Mouse (Mus musculus) kidney, adult 18-20 months (tissue): ENCODE data around the gene Ankrd60.
A peak's percentile ranks its signal among the peaks of the same experiment; 100 is the strongest.

ENCODE experiments used
- DNase-seq: peaks from one replicate; pipeline ENCODE4 v3.0.0; 2021

The Ankrd60 gene

DNA sequence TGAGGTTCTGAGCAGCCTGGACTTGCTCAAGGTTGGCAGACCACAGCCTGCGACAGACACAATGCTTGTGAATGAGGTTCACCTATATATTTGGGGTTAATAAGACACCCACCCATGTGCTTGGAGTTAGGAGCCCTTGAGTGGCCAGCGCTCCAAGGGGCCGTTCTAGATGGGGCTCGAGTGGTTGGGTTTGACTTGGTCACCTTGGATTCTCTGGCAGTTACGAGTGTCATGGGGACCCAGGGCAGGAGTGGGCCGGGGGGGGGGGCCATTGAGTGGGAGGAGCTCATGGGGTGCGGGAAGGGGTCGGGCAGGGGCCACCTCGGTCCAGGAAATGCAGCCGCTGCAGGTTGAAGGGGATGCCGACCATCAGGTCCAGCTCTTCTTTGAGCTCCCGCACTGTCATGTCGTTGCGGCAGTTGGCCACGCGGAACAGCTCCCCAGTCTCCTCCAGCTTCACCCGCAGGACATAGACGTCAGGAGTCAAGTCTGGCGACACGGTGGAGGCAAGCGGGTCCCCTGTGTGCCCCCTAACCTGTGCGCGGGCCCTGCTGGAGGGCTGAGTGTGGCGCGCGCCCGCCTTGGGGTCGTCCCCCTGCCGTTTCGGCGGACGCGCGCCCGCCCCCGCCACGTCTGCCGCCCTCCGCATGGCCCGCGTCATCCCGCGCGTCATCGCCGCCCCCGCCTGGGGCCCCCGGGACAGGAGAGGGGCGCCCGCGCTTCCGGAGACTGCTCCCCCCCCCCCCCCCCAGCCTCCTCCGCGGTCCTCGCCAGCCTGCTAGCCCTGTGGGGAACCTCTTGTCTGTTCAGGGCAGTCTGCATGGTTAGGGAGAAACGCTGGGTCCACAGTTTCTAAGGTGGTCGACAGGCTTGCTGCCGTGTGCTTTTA, at the start of gene Ankrd60:
Gene Ankrd60, minus strand, starts transcription at position 697 of the 889 bp plus-strand sequence.
- no peak for DNase-seq

DNA sequence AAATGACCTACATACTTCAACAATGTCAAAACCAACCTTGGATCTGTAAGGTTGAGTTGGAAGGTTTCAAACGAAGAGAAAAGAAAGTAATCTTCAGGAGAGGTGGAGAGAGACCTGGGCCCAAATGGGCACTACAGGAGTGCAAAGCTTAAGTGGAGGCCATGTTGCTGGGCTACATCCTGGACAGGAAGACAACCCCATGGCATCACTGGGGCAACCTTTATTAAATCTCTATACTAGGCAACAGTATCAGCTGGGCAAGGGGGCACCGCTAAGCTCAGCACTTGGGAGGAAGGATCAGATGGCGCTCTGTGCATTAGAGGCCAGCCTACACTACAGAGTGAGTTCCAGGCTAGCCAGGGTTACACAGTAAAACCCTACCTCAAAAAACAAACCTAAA, 47.6 kb upstream of the Ankrd60 start:
- no peak for DNase-seq

DNA sequence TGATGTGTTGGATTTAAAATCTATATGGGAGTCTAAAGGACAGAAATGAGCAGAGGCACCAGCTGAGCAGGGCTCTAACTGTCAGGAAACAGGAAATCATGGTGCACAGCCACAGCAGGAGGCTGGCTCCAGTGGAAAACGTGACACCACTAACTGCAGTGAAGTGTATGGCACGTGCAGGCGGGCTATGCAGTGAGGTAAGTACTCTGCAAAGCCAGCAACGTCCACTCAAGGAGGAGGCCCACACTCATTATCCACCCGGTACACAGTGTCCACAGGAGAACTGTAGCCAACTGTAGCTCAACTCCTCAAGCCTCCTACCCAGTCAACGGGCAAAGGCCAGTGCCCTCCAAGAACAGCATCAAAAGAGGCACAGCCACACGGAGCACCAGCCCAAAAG, 46.5 kb upstream of the Ankrd60 start:
- no peak for DNase-seq

DNA sequence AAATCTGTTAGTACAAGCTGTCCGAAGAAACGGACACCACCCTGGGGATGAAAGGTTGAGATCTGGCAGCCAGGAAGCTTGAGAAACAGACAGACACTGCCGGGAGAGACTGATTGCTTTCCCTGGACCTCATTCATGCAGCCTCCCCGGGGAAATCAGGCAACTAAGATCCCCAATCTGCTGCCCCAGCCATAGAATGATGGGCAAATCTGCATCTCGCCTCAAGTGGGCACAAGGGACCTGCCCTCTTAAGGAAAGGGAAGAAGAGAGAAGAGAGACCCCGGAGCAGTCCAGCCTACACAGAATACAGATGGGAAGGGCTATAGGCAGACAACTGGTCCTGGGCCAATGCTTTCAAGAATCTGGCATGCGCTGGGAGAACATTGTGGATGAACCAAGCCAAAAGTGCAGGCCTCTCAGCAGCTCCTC, 44.0 kb upstream of the Ankrd60 start:
- DNase-seq, result no peak

DNA sequence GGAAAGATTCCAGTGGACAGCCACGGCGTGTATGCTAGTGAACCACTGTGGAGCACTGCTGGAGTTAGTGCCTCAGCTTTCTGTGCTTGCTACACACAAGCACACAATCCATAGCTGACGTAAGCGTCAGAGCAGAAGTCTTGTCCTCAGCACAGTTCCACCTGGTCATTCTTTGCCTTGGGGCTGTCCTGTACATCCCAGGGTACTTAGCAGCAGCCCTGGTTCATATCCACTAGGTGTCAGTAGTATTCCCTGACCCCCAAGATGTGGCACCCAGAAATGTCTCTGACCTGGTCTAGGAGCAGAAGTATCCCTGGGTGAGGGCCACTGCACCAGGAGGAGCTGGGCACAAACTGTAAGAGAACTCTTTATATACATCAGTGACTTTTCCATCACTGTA, 42.5 kb upstream of the Ankrd60 start:
- no peak for DNase-seq

DNA sequence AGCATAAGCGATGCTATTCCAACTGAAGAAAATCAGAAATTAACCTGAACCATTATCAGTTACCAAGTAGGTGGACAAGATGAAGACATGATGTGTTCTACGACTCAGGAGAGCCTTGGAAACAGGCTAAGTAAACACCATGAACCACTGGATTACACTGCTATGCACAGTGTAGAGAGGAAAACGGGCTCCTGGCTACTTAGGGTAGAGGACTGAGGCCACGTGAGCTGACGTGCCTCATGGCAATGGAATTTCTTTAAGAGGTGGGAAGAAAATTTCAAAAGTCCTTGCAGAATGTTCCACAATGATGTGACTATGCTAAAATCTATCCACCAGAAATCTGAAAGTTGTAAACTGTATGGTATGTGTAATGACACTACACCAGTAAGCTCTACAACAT, 41.0 kb upstream of the Ankrd60 start:
- no peak for DNase-seq

DNA sequence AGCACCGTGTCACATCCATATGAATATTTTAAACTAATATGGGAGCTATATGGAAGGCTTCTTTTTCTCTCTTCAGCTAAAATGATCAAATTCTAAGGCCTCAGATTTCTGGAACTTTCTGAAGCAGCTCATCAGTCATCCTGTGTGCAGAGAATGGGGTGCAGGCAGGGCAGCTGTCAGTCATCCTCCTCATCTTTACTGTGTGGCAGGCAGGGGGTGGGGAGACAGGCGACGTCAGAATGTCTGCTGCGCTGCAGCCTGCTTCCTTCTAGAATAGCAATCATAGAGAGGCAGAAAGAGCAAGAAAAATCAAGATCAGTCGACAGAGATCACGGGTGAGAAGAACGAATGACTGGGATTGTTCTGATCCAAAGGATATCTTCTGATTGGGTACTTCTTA, 38.0 kb upstream of the Ankrd60 start:
- DNase-seq, result no peak

DNA sequence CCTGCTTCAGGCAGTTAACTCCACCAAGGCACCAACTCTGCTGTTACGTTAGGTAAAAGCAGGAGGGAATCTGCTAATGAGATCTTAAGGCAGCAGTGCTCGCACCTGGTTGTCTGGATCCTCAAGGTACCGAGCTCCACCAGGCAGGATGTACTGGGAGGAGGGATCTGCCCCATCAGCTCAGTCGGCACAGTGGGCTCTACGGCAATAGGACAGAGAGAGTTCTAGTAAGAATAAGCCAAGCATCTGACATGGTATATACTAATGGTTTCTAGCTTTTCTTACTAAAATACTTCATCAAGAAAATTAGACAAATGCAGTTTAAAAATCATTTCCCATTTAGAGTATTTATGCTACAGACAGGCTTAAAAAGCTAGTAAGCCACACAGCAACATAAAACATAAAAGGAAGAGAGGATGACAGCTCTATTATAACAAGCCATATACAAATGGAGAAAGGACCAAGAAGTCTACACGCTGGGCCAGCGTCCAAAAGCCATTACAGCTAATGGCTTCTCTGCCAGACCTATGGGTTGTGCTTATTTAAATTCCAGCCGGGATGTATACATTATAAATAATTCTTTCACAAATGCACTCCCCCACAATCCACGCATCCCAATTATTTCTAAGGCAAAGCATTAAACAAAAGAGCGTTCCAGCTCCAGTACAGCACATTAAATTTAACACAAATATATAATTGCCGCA, 37.4 kb upstream of the Ankrd60 start:
- no peak for DNase-seq

DNA sequence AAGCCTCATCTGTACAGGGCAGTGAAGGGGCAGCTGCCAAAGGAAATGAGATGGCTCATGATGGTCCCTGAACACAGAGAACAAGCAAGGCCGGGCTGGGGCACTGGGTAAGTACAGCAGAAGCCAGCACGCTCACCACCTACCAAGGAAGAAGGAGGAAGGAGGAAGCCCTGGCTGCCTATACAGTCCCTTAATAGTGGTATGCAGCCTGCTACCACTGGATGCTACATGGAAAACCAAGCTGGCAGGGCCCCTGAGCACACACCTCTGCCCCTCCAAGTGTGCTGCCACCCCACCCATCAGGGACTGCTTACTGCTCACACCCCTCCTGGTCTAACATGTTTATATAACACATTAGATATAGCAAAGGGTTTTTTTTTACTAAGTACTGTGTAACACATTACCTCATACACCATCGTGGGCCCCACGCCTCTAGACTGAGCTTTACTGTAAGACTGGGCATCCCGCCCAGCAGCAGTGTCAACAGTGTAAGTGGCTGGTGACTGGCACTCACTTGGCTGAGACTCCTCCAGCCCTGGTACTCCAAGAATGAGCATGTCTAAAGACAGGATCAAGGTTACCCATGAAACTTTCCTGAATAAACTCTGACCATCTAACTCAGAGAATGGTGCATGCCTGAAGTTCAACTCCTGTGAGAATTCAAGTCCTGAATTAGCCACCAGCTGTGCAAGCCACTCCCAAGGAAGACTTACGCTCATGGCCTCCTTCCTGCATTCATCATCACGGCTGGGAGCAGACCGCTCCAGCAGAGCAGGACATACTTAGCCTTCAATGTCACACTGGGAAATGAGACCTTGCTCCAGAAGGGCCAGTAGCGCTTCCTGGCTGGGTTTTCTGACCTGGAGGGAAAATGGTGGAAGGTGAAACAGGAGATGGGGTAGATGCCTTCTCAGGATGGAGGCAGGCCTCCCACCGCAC, 30.1 kb upstream of the Ankrd60 start:
- DNase-seq, result no peak

DNA sequence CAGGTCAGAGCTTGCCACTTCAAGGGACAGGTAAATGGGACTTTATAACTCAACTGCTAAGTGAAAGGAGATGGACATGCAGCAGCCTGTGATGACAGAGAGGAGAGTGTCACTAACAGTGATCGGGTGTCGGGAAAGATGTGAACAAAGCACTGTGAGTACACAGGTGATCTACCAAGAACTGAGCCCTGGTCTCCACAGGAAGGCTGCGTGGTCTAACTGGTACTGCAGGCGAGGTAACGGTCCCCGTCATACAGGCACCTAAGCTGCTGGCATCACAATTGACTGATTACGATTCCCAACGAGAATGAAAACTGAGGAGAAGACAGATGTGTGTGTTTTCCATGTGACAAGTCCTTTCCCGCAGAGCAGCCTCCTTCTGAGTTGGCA, 28.2 kb upstream of the Ankrd60 start:
- no peak for DNase-seq

DNA sequence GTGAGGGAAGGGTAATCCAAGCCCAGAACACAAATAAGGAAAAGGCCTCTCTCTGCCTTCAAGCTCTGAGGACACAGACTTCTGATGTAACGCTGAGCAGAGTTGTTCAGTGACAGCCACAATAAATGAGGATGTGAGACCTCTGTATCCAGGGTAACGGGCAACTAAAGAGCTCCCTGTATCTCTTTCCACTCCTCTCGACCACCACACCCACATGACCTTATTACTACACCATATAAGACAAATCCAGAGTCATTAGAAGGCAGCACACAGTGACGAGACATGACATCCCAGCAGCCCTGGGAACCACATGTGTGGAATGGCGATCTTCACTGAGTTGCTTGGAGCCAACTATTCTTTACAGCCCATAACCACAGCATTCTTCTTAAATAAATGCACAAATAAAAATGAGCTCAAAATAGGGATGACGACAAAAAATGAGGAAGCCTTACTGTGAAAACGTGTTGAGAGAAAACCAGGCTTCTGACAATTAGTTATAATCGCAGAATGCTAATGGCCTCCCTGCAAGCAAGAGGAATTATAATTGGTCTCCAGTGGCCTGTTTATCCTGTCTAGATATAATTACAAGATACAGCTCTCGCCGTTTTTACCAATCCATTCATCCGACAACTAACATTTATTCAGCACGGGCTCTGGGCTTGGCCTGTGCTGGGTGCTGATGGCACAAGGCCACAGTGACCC, 27.7 kb upstream of the Ankrd60 start:
- no peak for DNase-seq

DNA sequence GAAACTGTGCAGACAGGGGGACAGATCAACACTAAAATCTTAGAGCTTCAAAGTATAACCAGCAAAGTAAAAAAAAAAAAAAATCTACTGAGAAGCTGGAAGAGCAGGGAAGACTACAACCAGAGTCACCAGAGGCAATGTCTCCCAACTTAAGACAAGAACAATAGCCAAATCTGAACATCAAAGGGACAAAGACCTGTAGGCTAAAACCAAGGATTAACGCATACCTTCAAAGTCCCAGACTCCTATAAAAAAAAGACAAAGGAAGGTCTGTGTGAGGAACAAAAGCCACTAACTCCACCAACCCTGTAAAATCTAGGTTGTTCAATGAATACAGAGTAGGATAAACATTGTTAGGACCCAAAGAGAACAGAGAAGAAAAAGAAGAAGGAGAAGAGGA, 23.7 kb upstream of the Ankrd60 start:
- no peak for DNase-seq

DNA sequence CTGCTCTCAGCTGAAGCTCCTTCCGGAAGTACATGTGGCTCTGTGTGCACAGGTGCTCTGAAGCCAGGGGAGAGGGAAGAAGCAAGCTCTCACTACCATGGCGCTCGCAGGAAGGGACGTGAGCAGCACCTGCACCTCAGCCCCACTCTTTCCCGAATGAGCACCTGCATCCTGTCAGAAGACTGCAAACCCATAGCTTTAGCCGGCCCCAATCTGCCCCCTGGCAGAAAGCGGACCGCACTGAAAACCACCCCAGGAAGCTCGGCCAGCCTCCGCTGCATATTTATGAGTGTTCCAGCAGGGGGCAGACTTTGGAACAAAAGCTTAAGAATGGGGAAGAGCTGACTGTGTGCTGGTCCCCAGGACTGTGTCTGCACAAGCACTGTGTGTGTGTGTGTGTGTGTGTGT, 17.2 kb upstream of the Ankrd60 start:
- no peak for DNase-seq

DNA sequence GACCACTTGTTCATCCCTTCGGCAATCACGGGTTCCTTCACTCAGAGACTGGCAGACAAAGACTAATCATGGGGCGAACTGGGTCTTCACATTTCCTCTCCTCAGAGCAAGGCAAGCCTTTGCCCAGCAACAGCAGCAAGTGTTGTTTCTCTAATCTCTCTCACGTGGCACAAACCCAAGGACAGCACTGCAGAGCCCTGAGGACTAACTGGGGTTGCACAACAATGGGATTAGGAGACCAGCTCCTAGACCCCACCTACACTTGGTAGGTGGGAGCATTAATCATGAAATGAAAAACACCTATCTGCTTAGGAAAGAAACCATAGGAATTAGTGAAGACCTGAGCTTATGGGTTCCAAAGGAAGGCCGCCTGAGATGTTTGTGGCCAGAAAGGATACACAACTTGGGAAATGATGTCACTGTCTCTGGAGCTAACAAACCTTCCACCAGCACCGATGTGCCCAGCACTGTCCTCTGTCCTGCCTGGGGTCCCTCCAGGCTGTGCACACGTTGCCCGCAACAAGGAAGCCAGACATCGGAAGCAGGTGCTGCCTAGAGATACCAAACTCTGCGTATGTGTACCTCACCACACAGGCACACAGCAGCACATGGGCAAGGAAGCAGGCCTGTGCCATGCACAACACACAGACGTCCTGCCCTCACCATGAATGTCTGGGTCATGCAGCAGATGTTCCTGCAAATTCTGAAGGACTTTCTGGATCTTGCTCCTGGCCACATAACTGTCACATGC, 16.3 kb upstream of the Ankrd60 start:
- no peak for DNase-seq

DNA sequence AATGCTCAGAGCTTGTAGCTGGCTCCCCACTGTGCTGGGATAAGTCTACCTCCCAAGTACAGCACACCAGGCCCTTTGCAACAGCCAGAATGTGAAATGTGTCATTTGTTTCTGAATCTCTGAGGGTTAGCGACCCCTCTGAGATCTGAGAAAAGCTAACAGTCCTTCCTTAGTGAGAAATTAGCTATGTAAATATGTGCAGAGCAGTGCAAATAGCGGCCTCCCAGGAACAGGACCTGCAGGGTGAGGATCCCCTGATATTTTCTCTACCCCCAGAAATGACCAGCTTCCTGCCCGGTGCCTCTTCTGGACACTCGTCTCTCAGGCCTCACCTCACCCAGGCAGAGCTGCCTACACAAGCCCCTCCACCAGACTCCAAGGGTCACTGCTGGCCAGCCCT, 15.7 kb upstream of the Ankrd60 start:
- DNase-seq, result no peak

DNA sequence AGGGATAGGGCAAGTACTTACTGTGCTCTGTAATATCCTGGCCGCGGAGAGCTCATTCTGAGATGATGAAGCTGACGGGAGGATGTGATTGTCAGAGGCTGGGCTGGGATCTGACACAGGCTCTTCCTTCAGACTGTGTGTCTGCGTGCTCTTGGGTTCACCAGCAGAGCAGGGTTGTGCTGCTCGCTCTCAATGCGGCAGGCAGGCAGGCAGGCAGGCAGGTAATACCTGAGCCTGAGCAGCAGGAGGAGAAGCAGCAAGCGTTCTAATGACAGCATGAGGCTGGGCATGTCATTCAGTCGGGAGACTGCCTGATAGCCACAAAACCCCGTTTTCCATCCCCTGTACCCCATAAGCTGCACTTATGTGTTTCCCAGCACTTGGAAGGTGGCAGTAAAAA, 14.6 kb upstream of the Ankrd60 start:
- DNase-seq, result no peak

DNA sequence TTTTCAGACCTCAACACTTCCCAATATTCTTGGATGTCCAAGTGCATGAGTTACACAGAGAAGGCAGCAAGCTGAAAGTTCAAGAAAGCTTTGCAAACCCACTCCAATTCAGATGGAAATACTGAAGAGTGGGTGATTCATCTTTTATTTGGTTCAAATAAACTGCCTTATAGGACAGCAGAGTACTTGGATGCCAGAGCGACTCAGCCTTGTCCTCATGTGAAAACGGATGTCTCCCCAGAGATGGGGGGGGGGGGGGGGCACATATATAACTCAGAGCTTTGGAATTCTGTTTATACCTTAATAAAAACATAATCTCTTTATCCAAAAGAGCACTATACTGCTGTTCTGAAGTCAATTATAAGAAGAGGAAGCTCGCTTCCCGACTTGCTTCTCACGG, 9.2 kb upstream of the Ankrd60 start:
- no peak for DNase-seq

DNA sequence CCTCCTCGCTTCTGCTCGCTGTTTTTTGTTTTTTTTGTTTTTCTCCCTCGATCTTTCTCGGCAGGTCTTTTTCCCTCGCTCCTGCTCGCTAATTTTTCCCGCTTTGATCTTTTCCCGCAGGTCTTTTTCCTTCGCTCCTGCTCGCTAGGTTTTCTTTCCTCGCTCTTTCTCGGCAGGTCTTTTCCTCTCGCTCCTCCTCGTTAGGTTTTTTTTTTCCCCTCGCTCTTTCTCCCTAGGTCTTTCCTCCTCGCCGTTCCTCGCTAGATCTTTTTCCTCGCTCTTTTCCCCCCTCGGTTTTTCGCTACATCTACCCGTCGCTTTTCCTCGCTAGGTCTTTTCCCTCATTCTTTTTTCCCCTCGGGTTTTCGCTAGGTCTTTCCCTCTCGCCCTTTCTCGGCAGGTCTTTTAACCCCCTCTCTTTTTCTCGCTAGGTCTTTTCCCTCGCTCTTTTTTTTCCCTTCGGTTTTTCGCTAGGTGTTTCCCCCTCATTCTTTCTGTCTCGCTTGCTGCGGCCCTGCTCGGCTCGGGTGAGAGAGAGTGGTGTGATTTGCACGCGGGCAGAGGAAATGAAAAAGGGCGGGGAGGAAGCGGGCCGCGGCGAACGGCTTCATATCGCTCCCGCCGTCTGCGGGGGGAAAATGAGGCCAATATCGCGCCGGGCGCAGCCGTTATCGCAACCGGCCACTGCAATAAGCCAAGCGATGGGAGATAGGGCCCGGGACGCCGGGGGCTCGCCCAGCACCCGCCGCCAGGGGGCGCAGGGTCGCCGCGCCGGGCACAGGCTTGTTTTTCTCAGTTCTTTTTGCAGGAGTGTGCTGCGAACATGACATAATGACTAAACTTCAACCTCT, 8.2 kb upstream of the Ankrd60 start:
- peak; percentile 77 for DNase-seq

DNA sequence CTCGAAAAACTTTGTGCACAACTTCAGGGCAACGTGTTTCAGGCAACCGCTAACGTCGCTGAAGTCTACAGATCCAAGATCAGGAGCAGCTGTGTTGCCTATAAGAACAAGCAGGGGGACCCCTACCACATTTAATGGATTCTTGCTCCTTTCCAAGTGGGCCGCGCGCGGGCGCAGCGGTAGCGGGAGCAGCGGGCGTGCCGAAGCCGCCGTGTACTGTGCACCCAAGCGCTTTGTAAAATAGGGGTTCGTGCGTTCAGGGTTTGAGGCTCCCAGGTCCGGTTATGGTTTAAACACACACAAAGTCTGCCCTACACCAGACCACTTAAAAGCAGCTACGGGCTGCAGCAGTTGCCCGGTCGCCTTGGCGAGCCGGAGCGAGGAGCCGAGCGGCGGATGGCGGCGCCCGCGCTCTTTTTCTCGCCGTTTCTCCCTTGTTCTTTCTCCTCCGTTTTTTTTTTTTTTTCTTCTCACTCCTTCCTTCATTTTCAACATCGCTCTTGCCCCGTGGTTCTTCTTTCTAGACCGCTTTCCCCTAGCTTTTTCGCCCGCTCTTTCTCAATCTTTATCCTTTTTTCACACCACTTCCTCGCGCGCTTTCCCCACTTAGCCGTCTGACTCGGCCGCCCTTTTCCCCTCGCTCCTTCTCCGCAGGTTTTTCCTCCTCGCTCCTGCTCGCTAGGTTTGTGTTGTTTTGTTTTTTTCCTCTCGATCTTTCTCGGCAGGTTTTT, 7.4 kb upstream of the Ankrd60 start:
- DNase-seq, result no peak

DNA sequence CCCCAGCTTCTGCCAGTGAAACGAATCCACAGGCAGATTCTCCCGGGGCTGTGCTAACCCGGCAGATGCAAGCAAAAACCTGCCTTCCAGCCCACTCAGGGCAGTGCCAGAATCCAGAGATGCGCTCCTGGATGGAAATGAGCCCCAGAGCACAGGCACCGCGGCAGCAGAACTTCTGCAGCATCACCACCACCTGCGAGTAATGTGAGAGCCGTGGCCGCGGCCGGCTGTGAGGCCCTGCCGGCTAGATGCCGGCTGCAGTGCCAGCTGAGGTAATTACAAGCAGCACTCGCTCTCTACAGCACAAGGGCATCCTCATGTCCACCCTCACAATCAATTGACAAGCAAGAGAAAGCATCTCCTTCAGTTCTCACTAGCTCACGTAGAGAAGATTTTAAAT, 6.2 kb upstream of the Ankrd60 start:
- DNase-seq, result no peak
